Mouse (Mus musculus) heart, postnatal 4 days (tissue): ENCODE data around the gene Agpat4. TPM values are rescaled to one million over a fixed set of nuclear protein-coding genes. Genes with fewer than 3 reads are reported as not detected.

Experiments used
- DNase-seq: peaks from one replicate; pipeline ENCODE4 v3.0.0; 2021
- total RNA-seq, 2 experiments: library from RNA; stranded (reverse); gene quantifications; 2 replicates each; pipeline ENCODE4 v1.2.3; 2021

Gene Agpat4
- total RNA-seq, 2 experiments from 2014 or later: 7.8 to 8.9 TPM

- no peak for DNase-seq
Observed at GRCm38 (mm10) chr17:12123168-12123567, 4.7 kb downstream of the Agpat4 start.

- DNase-seq: no peak
Observed at GRCm38 (mm10) chr17:12127056-12127455, 8.6 kb downstream of the Agpat4 start.

GRCm38 (mm10) chr17:12128976-12129375, 10.5 kb downstream of the Agpat4 start:
- DNase-seq: no peak

GRCm38 (mm10) chr17:12131171-12131570, 12.7 kb downstream of the Agpat4 start:
- DNase-seq: no peak

- DNase-seq: no peak
Observed at GRCm38 (mm10) chr17:12131581-12131980, 13.1 kb downstream of the Agpat4 start.

- no peak for DNase-seq
Observed at GRCm38 (mm10) chr17:12132904-12133303, 14.4 kb downstream of the Agpat4 start.

- DNase-seq: no peak
Observed at GRCm38 (mm10) chr17:12133985-12134384, 15.5 kb downstream of the Agpat4 start.

GRCm38 (mm10) chr17:12134975-12135633, 16.6 kb downstream of the Agpat4 start:
- DNase-seq: no peak

GRCm38 (mm10) chr17:12138355-12138754, 19.9 kb downstream of the Agpat4 start:
- DNase-seq: no peak

GRCm38 (mm10) chr17:12143948-12144364, 25.5 kb downstream of the Agpat4 start:
- no peak for DNase-seq

GRCm38 (mm10) chr17:12146132-12146681, 27.7 kb downstream of the Agpat4 start:
- no peak for DNase-seq

GRCm38 (mm10) chr17:12147830-12148229, 29.3 kb downstream of the Agpat4 start:
- no peak for DNase-seq

GRCm38 (mm10) chr17:12149232-12149861, 30.8 kb downstream of the Agpat4 start:
- DNase-seq: no peak

- DNase-seq: no peak
Observed at GRCm38 (mm10) chr17:12150970-12151369, 32.5 kb downstream of the Agpat4 start.

- no peak for DNase-seq
Observed at GRCm38 (mm10) chr17:12154260-12154659, 35.8 kb downstream of the Agpat4 start.

- no peak for DNase-seq
Observed at GRCm38 (mm10) chr17:12155236-12155635, 36.7 kb downstream of the Agpat4 start.

GRCm38 (mm10) chr17:12155872-12156271, 37.4 kb downstream of the Agpat4 start:
- no peak for DNase-seq

GRCm38 (mm10) chr17:12156661-12157060, 38.2 kb downstream of the Agpat4 start:
- no peak for DNase-seq

GRCm38 (mm10) chr17:12157203-12157602, 38.7 kb downstream of the Agpat4 start:
- DNase-seq: no peak

- DNase-seq: no peak
Observed at GRCm38 (mm10) chr17:12159187-12160060, 40.9 kb downstream of the Agpat4 start.

GRCm38 (mm10) chr17:12160061-12160421, 41.5 kb downstream of the Agpat4 start:
- DNase-seq: no peak

GRCm38 (mm10) chr17:12160540-12160939, 42.0 kb downstream of the Agpat4 start:
- DNase-seq: no peak
